Mouse (Mus musculus): Measurements from ENCODE around the gene Ulk4. TPM values are rescaled to one million over a fixed set of nuclear protein-coding genes. Genes with fewer than 3 reads are reported as not detected.

Ulk4 gene
- polyA plus RNA-seq, 1 experiment from 2014 or later = 32.8 TPM

DNA sequence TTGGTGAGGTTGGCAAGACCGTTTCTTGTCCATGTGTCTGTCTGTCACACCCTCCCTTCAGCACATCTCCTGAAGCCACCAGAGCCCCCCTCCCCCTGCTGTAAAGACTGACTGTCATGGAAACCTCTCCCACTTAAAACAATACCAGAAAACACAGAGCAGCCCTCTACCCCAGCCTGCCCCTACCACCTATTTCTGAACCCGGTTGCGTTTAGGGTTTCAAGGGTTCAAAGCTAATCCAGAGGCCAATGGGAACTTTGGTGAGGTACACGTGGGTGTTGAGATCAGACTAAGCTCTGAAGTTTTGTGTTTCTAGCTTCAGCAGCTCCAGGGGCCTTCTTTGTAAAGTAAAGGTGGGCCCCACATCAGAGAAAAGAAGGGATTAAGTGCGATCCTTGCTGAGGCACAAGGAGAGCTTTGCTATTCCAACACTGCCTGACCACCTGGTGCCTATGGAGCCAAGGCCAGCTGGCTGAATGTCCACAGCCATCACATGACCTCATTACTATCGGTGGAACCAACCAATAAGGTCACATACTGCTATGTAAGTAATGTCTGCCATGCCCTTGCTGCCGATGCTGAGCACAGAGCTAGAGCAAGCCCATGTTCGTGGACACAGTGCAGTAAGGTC, 204.8 kb downstream of the Ulk4 start:
- Histone ChIP-seq H3K4me3 (replicated peaks) (no peak overlapping the region), H3K36me3 (replicated peaks) (no peaks in the 10 kb centered on the region), H3K27ac (replicated peaks) (no peak overlapping the region), H3K9me3 (replicated peaks) (no peaks in the 10 kb centered on the region), H3K27me3 (no peaks in the 10 kb centered on the region), H3K4me1 (replicated peaks) (no peaks in the 10 kb centered on the region), H3K4me2 (no peak overlapping the region), H3K9ac (no peak overlapping the region)
- 53% methylated on average over 8 of the region's 8 CpGs for WGBS (ENCODE audit: insufficient replicate concordance)
- no peak for ATAC-seq (ENCODE audit: insufficient read depth)

DNA sequence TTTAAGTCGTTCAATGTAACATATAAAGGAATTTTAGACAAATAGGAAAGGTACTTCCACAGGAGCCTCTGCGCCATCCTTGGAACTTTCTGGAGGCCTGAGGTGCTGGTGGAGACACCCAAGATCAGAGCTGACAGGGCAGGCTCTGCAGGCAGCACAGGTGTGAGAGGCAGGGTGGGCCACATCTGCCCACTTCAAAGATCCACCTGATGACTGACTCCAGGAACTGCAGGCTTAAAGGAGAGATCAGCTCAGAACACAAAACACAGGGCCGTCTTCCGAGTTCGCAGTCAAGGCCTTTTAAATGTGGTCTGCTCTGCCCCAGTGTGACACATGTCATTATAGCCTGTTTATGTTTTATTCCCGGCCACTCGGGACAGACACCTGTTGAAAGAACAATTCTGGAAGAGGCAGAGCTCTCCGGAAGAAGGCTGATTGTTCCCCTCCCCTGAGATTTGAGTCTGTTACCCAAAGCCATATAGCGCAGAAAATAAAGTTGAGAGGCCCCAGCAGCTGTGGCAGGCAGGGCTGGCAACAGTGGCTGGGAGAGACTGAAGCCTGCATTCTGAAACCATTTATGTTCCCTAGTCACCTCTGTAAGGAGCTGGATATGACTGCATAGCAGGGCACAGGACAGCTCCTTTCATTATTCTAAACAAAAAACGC, 205.4 kb downstream of the Ulk4 start:
- Histone ChIP-seq H3K4me3 (replicated peaks) (no peak overlapping the region), H3K27me3 (no peaks in the 10 kb centered on the region), H3K27ac (replicated peaks) (no peak overlapping the region), H3K4me1 (replicated peaks) (no peaks in the 10 kb centered on the region), H3K9me3 (replicated peaks) (no peaks in the 10 kb centered on the region), H3K36me3 (replicated peaks) (no peaks in the 10 kb centered on the region), H3K4me2 (no peak overlapping the region), H3K9ac (no peak overlapping the region)
- 64% methylated on average over 10 of the region's 10 CpGs for WGBS (ENCODE audit: insufficient replicate concordance)
- no peak for ATAC-seq (ENCODE audit: insufficient read depth)

DNA sequence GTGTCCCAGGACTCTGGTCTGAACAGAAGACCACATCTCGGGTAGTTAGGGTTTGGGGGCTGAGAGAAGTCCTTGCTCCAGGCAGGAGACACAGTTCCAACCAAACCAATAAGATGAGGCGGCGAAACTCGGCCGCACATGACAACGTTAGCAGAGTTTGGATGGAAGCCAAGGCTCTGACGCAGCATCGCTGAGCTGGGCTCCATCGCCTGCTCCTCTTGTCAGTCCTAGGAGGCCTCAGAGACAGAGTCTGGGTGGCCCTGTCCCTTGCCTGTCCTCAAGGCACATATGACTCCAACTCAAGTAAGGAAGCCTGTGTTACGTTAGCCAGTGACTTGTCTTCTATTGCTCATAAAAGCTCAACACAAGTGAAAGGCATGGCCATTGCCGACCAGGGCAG, 205.9 kb downstream of the Ulk4 start:
- H3K4me1 ChIP-seq (replicated peaks) = no peaks in the 10 kb centered on the region
- H3K9me3 ChIP-seq (replicated peaks) = no peaks in the 10 kb centered on the region
- no peaks in the 10 kb centered on the region for H3K27me3 ChIP-seq
- no peak overlapping the region for H3K27ac ChIP-seq (replicated peaks)
- ATAC-seq (ENCODE audit: insufficient read depth) = no peak
- no peaks in the 10 kb centered on the region for H3K36me3 ChIP-seq (replicated peaks)
- H3K4me2 ChIP-seq = no peak overlapping the region
- 77% methylated on average over 11 of the region's 11 CpGs for WGBS (ENCODE audit: insufficient replicate concordance)
- H3K4me3 ChIP-seq (replicated peaks) = no peak overlapping the region
- no peak overlapping the region for H3K9ac ChIP-seq

DNA sequence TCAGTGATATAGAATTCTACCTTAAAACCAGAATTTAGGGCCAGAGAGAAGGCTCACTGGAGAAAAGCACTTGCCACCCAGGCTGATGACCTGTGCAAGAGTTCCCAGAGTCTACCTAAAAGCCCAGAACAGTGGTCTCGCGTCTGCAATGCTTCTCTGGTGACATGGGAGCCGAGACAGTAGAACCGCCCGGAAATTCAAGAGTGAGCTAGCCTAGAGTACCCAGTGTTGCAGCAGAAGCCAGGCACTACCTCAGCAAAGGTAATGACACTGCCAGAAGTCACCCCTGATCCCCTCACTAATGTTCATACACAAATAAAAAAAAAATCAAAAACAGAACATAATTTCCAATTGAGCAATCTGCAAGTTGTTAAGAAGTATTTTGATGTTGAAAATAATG, 208.9 kb downstream of the Ulk4 start:
- 74% methylated on average over 5 of the region's 5 CpGs for WGBS (ENCODE audit: insufficient replicate concordance)
- H3K9me3 ChIP-seq (replicated peaks) = no peaks in the 10 kb centered on the region
- no peak overlapping the region for H3K27ac ChIP-seq (replicated peaks)
- no peak overlapping the region for H3K4me2 ChIP-seq
- no peaks in the 10 kb centered on the region for H3K36me3 ChIP-seq (replicated peaks)
- ATAC-seq (ENCODE audit: insufficient read depth) = no peak
- H3K4me1 ChIP-seq (replicated peaks) = no peaks in the 10 kb centered on the region
- H3K4me3 ChIP-seq (replicated peaks) = no peak overlapping the region
- no peaks in the 10 kb centered on the region for H3K27me3 ChIP-seq
- no peak overlapping the region for H3K9ac ChIP-seq

DNA sequence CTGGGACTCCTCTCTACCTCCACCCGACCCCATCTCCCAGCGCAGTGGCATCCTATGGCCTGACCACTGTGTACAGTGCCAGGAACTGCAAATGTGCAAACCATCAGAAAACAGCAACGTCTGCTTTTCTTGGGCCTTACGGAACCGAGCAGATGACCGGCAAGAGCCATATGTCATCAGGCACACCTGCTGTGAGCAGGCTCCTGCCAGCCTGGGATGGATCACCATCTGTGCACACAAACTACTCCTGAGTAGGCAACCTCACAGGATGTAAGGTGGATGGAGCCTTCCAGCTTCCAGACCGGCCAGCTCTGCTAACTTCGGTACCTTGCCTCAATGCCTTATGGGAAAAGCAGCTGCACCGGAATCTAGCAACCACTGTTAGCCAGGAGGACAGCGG, 210.0 kb downstream of the Ulk4 start:
- H3K27ac ChIP-seq (replicated peaks) = no peak overlapping the region
- 72% methylated on average over 10 of the region's 10 CpGs for WGBS (ENCODE audit: insufficient replicate concordance)
- no peaks in the 10 kb centered on the region for H3K27me3 ChIP-seq
- H3K36me3 ChIP-seq (replicated peaks) = no peaks in the 10 kb centered on the region
- no peak overlapping the region for H3K9ac ChIP-seq
- no peaks in the 10 kb centered on the region for H3K9me3 ChIP-seq (replicated peaks)
- H3K4me3 ChIP-seq (replicated peaks) = no peak overlapping the region
- no peaks in the 10 kb centered on the region for H3K4me1 ChIP-seq (replicated peaks)
- no peak for ATAC-seq (ENCODE audit: insufficient read depth)
- no peak overlapping the region for H3K4me2 ChIP-seq

DNA sequence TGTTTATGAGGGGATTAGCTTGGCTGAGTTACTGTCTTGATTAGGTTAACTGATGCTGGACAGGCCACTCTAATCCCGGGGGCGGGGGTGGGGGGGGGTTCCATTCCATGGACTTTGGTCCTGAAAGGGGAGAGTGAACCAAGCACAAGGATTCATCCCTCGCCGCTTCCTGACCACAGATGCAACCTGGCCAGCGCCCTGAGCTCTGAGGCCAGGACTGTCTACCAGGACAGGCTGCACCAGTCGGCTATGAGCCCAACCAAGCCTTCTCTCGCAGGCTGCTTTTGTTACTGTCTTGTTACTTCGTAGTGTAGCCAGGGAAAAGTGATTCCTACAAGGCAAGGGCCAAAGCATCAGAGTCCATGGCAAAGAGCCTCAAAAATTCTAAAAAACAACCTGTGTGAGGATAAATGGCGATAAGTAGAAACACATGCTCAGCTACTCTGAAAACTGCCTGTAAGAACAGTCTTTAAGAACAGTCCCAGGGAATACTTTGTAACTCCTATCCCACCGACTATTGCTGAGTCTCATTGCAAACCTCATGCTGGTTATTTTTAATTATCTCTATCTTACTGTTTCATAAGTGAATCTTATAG, 211.5 kb downstream of the Ulk4 start:
- H3K9me3 ChIP-seq (replicated peaks) = no peaks in the 10 kb centered on the region
- 63% methylated on average over 10 of the region's 10 CpGs for WGBS (ENCODE audit: insufficient replicate concordance)
- no peaks in the 10 kb centered on the region for H3K27me3 ChIP-seq
- no peak overlapping the region for H3K27ac ChIP-seq (replicated peaks)
- H3K36me3 ChIP-seq (replicated peaks) = no peaks in the 10 kb centered on the region
- no peak overlapping the region for H3K4me3 ChIP-seq (replicated peaks)
- no peak overlapping the region for H3K4me2 ChIP-seq
- ATAC-seq (ENCODE audit: insufficient read depth) = no peak
- H3K4me1 ChIP-seq (replicated peaks) = no peaks in the 10 kb centered on the region
- no peak overlapping the region for H3K9ac ChIP-seq

DNA sequence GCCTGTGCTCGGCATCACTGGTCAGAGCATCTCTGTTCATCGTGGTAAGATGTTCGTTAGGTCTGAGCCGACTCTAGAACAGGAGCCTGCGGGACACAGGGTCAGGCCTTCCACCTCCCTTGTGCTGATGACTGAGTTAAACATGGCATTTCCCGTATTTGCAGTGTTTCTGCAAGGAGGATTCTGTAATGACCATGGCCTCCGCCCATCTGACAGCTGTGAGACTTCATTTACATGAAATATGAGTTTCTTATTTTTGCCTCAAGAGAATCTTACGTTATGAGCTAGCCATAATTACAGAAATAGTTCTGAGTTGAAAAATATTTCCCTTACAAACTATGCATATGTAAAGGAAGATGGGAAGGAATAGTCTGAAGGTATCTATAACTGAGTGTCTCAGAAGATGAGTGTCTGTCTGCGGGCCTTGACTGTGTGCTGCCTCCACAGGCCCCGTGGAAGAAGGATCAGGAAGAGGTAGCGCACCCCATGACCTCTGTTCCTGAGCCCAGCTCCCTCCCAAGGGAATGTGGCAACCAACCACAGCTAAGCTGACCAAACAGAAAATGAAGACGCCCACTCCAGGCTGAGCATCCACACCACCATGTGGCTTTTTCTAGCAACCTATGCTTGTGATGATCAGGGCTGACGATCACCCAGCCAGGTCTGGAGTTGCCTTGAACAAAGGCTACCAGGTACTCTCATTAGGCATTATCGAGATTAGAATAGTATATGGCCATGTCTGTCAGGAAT, 212.2 kb downstream of the Ulk4 start:
- Histone ChIP-seq H3K9ac (no peak overlapping the region), H3K27me3 (no peaks in the 10 kb centered on the region), H3K4me1 (replicated peaks) (no peaks in the 10 kb centered on the region), H3K36me3 (replicated peaks) (no peaks in the 10 kb centered on the region), H3K4me2 (no peak overlapping the region), H3K9me3 (replicated peaks) (no peaks in the 10 kb centered on the region), H3K4me3 (replicated peaks) (no peak overlapping the region), H3K27ac (replicated peaks) (no peak overlapping the region)
- WGBS (ENCODE audit: insufficient replicate concordance) = 61% methylated on average over 14 of the region's 14 CpGs
- ATAC-seq (ENCODE audit: insufficient read depth) = no peak

DNA sequence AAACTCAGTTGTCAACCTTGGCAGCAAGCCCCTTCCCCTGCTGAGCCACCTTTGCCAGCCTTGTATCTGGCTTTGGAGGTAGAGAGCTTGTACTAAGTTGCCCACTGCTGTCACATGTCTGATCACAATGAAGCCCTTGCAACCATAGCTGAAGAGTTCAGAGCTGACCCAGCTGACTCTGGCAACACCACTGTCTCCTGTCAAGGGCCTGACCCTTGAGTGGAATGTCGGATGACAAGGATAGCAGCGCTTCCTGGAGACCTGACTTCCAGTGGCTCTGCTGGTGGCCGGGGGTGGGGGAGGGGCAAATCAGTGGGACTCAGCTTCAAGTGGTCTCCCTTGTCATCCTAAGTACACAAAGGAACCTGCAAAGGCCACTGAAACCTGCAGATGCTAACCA, 214.3 kb downstream of the Ulk4 start:
- Histone ChIP-seq H3K4me2 (no peak overlapping the region), H3K9ac (no peak overlapping the region), H3K27ac (replicated peaks) (no peak overlapping the region), H3K4me1 (replicated peaks) (no peaks in the 10 kb centered on the region), H3K9me3 (replicated peaks) (no peaks in the 10 kb centered on the region), H3K4me3 (replicated peaks) (no peak overlapping the region), H3K36me3 (replicated peaks) (no peaks in the 10 kb centered on the region), H3K27me3 (no peaks in the 10 kb centered on the region)
- no peak for ATAC-seq (ENCODE audit: insufficient read depth)
- WGBS (ENCODE audit: insufficient replicate concordance) = 57% methylated on average over 3 of the region's 3 CpGs

DNA sequence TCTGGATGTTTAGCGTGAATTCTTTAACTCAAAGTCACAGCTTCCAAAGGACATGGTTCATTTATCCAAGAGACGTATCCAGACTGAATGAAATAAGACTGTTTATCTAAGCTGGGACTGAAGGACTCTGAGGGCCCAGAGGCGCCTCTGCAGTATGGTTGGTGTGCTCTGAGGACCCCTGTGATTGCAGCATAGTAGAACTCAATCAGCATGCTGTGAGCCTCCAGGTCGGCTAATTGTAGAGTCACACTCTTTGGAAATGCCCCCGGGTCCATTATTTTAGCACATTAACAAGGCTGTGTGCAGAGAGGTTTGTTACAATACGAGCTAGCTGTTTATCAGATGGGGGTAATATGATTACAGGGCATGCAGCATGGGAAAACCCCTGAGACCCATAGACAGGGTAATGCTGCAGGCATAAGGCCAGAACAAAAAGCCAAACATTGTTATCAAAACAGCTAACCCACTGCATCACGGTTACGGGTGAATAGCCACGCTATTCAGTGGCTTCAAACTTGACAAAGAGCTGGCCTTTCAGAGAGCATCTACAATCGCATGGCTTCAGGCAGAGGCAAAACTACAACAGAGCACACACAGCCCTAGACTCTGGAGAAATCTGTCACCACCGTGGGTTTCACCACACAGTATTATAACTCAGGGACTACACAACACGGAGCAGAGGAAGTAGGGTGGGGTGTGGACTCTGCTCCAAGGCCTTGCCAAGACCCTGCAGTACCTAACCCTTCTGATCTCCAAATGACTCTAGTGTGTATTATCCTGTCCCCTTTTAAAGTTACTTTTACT, 215.0 kb downstream of the Ulk4 start:
- 55% methylated on average over 12 of the region's 12 CpGs for WGBS (ENCODE audit: insufficient replicate concordance)
- H3K9me3 ChIP-seq (replicated peaks) = no peaks in the 10 kb centered on the region
- ATAC-seq (ENCODE audit: insufficient read depth) = no peak
- H3K4me3 ChIP-seq (replicated peaks) = no peak overlapping the region
- H3K9ac ChIP-seq = no peak overlapping the region
- H3K27me3 ChIP-seq = no peaks in the 10 kb centered on the region
- H3K4me2 ChIP-seq = no peak overlapping the region
- H3K36me3 ChIP-seq (replicated peaks) = no peaks in the 10 kb centered on the region
- H3K4me1 ChIP-seq (replicated peaks) = no peaks in the 10 kb centered on the region
- H3K27ac ChIP-seq (replicated peaks) = no peak overlapping the region

DNA sequence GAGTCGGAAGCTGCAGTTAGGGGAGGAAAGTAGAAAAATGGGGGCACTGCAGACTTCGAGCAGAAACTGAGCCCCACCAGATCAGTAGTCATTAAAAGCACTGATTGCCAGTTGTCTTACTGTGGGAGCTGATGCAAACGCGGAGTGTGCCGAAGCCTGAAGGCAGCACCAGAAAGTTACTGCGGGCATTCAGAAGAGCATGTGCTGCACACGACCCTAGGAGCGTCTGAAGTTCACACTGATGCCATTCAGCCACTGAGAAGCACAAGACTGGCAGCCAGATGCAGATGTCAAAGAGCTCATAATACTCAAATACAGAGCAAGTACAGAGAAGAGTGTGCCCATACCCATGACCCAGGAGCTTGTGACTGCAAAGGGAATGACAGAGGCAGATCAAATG, 216.7 kb downstream of the Ulk4 start:
- Histone ChIP-seq H3K4me2 (no peak overlapping the region), H3K4me3 (replicated peaks) (no peak overlapping the region), H3K9me3 (replicated peaks) (no peaks in the 10 kb centered on the region), H3K4me1 (replicated peaks) (no peaks in the 10 kb centered on the region), H3K36me3 (replicated peaks) (no peaks in the 10 kb centered on the region), H3K27ac (replicated peaks) (no peak overlapping the region), H3K27me3 (no peaks in the 10 kb centered on the region), H3K9ac (no peak overlapping the region)
- no peak for ATAC-seq (ENCODE audit: insufficient read depth)
- 66% methylated on average over 8 of the region's 8 CpGs for WGBS (ENCODE audit: insufficient replicate concordance)

DNA sequence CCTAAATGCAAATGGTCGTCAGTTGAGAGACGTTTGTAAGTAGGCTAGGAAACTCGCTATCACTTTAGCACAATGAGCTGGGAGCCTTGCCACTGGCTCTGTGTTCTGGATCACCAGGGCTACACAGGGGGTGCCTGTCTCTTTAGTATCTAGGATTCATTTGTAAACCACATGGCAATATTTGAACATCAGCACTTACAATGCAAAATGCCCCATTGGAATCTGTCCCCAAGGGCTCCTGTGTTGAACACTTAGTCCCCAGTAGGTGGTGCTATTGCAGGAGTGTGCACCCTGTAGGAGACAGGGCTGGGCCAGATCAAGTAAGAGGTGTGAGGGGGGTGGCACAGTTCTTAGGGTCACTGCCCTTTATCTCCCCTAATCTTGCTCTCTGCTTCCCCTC, 217.7 kb downstream of the Ulk4 start:
- H3K9me3 ChIP-seq (replicated peaks) = no peaks in the 10 kb centered on the region
- ATAC-seq (ENCODE audit: insufficient read depth) = no peak
- 76% methylated on average over 3 of the region's 3 CpGs for WGBS (ENCODE audit: insufficient replicate concordance)
- no peaks in the 10 kb centered on the region for H3K4me1 ChIP-seq (replicated peaks)
- H3K4me2 ChIP-seq = no peak overlapping the region
- H3K4me3 ChIP-seq (replicated peaks) = no peak overlapping the region
- no peaks in the 10 kb centered on the region for H3K27me3 ChIP-seq
- no peaks in the 10 kb centered on the region for H3K36me3 ChIP-seq (replicated peaks)
- H3K27ac ChIP-seq (replicated peaks) = no peak overlapping the region
- H3K9ac ChIP-seq = no peak overlapping the region

All from liver, embryonic 15.5 days (tissue).